Mouse (Mus musculus): ENCODE results near the gene Ldlrad3. TPM values are rescaled to one million over a fixed set of nuclear protein-coding genes. Genes with fewer than 3 reads are reported as not detected.
A peak's percentile ranks its signal among the peaks of the same experiment; 100 is the strongest.

Gene Ldlrad3
- polyA plus RNA-seq, 2 experiments = 2.1 to 2.9 TPM

DNA sequence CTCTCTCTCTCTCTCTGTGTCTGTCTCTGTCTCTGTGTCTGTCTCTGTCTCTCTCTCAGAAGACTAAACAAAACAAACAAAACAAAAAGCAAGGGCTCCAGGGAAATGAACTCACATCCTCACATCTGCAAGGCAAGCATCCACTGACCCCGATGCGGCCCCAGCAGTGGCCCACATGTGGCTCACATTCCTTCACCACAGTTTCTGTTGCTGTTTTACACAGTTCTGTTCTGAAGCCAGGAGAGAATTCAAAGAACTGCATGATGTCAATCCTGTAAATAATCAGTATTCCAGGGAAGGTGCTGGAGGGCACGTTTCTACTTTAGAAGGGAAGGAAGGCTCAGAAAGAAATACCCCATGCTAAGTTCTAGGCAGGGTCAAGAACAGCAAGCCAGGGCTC, 91.9 kb downstream of the Ldlrad3 start:
- H3K27ac ChIP-seq = no peak overlapping the region
- no peak for DNase-seq (ENCODE audit: low read depth in 3 of 3, low spot score in 3 of 3)

DNA sequence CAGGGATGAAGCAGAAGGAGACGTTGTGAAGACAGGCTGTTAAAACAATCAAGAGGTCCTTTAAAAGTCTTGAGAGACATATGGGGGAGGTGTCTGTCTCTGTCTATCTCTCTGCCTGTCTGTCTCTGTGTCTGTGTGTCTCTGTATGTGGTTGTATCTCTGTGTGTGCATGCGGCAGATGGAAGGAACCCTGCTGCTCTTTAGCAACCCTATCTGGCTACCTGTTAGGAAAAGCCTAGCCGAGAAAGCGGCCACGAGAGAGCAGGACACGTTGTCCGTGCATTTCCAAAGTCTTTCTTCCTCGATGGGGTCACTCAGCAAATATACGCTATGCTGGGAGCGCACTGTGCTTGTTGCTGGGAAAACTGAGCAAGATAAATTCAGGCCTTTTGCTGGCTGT, 93.6 kb downstream of the Ldlrad3 start:
- H3K4me1 ChIP-seq (replicated peaks; ENCODE audit: control insufficient read depth in 2 of 2, insufficient read depth in 2 of 2, low read length in 1 of 2) = no peaks in the 10 kb centered on the region
- no peak for TF ChIP-seq EP300 (IDR thresholded peaks at IDR 0.05; ENCODE audit: low read depth)
- no peak for TF ChIP-seq CTCF (IDR thresholded peaks at IDR 0.05; ENCODE audit: low read depth)
- DNase-seq (ENCODE audit: low read depth in 3 of 3, low spot score in 3 of 3) (no peak), ATAC-seq (ENCODE audit: insufficient read depth) (no peak)
- H3K4me3 ChIP-seq (ENCODE audit: insufficient read depth in 1 of 2, low read depth in 2 of 2, low read length in 2 of 2) = no peak overlapping the region
- no peaks in the 10 kb centered on the region for H3K27me3 ChIP-seq (ENCODE audit: control insufficient read depth, insufficient read depth, low read length)
- H3K4me2 ChIP-seq (ENCODE audit: low read depth) = no peak overlapping the region
- 71% methylated on average over 10 of the region's 10 CpGs for WGBS (ENCODE audit: insufficient replicate concordance)
- H3K27ac ChIP-seq = no peak overlapping the region
- no peak overlapping the region for H3K9ac ChIP-seq (replicated peaks)
- no peaks in the 10 kb centered on the region for H3K36me3 ChIP-seq (replicated peaks; ENCODE audit: control insufficient read depth, insufficient read depth, low read depth)
- H3K9me3 ChIP-seq (ENCODE audit: control insufficient read depth, low read length) = no peaks in the 10 kb centered on the region

More for the DNA sequence above, 91.9 kb downstream of the Ldlrad3 start:
- Histone ChIP-seq H3K9me3 (ENCODE audit: control insufficient read depth, low read length) (no peaks in the 10 kb centered on the region), H3K36me3 (replicated peaks; ENCODE audit: control insufficient read depth, insufficient read depth, low read depth) (no peaks in the 10 kb centered on the region), H3K4me3 (ENCODE audit: insufficient read depth in 1 of 2, low read depth in 2 of 2, low read length in 2 of 2) (no peak overlapping the region), H3K4me2 (ENCODE audit: low read depth) (no peak overlapping the region), H3K27me3 (ENCODE audit: control insufficient read depth, insufficient read depth, low read length) (no peaks in the 10 kb centered on the region), H3K9ac (replicated peaks) (no peak overlapping the region), H3K4me1 (replicated peaks; ENCODE audit: control insufficient read depth in 2 of 2, insufficient read depth in 2 of 2, low read length in 1 of 2) (no peaks in the 10 kb centered on the region)
- no peak for TF ChIP-seq CTCF (IDR thresholded peaks at IDR 0.05; ENCODE audit: low read depth)
- TF ChIP-seq EP300 (IDR thresholded peaks at IDR 0.05; ENCODE audit: low read depth) = no peak
- whole genome bisulfite sequencing (ENCODE audit: insufficient replicate concordance) = 74% methylated on average over 3 of the region's 3 CpGs
- no peak for ATAC-seq (ENCODE audit: insufficient read depth)

DNA sequence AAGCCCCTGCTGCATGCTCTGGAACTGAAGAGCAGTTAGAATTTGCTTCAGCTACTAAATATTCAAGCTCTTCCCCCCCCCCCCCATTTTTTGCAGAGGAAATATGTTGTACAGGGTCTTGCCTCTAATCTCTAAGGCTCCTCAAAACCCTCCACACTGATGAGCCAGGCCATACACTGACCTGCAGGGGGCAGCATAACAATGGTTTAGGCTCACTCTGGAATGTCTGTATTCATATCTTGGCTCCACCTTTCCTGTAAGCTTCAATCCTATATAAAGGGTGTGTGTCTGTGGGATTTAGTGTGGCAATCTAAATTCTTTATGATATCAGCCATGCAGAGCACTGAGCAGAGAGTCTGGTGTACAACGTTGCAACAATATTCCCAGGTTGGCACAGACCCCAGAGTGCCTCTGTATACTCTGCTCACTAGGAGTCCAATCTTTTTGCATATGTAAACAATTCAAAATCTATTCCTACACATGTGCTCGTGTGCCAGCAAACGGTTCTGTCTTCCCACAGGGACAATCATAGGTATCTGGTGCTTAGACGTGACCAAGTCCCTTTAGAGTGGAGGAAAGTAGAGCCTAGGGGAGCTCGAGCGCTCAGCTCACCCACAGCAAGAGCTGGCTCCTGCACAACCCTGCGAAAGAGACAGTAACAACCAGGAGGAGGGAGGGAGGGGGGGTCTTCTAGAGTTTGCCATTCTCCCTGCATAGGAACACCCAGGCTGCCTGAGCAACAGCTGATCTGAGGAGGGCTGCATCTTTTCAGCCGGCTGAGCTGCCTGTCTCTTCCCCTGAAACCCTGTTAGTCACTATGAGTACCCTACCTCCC, 94.5 kb downstream of the Ldlrad3 start:
- WGBS (ENCODE audit: insufficient replicate concordance) = 47% methylated on average over 8 of the region's 8 CpGs
- no peaks in the 10 kb centered on the region for H3K27me3 ChIP-seq (ENCODE audit: control insufficient read depth, insufficient read depth, low read length)
- no peak overlapping the region for H3K4me3 ChIP-seq (ENCODE audit: insufficient read depth in 1 of 2, low read depth in 2 of 2, low read length in 2 of 2)
- no peak overlapping the region for H3K9ac ChIP-seq (replicated peaks)
- H3K27ac ChIP-seq = no peak overlapping the region
- H3K9me3 ChIP-seq (ENCODE audit: control insufficient read depth, low read length) = no peaks in the 10 kb centered on the region
- TF ChIP-seq CTCF (IDR thresholded peaks at IDR 0.05; ENCODE audit: low read depth) (peak; percentile 72), EP300 (IDR thresholded peaks at IDR 0.05; ENCODE audit: low read depth) (no peak)
- no peak overlapping the region for H3K4me2 ChIP-seq (ENCODE audit: low read depth)
- DNase-seq (ENCODE audit: low read depth in 3 of 3, low spot score in 3 of 3) (peak; percentile 6 to 27 (median 15)), ATAC-seq (ENCODE audit: insufficient read depth) (no peak)
- H3K36me3 ChIP-seq (replicated peaks; ENCODE audit: control insufficient read depth, insufficient read depth, low read depth) = no peaks in the 10 kb centered on the region
- no peaks in the 10 kb centered on the region for H3K4me1 ChIP-seq (replicated peaks; ENCODE audit: control insufficient read depth in 2 of 2, insufficient read depth in 2 of 2, low read length in 1 of 2)

DNA sequence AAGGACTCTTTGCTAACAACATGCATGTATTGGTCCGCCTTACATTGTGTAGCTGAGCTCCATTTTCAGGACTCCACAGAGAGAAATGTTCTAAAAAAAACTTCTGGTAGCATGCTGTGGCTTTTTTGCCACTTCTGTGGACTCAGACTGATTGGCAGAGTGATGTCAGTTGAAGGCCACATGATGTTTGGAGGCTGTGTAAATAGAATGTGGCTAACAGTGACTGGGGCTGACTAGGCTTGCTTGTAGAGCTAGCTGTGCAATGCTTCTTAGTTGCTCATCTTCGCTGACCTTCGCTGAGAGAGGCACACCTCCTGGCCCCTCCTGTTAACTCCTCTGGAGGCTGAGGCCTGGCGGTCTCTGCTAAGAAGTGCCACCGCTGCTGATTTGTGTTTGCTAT, 98.4 kb downstream of the Ldlrad3 start:
- no peaks in the 10 kb centered on the region for H3K36me3 ChIP-seq (replicated peaks; ENCODE audit: control insufficient read depth, insufficient read depth, low read depth)
- no peak for DNase-seq (ENCODE audit: low read depth in 3 of 3, low spot score in 3 of 3)
- no peak for ATAC-seq (ENCODE audit: insufficient read depth)
- H3K4me3 ChIP-seq (ENCODE audit: insufficient read depth in 1 of 2, low read depth in 2 of 2, low read length in 2 of 2) = no peak overlapping the region
- no peak overlapping the region for H3K4me2 ChIP-seq (ENCODE audit: low read depth)
- H3K27ac ChIP-seq = no peak overlapping the region
- H3K27me3 ChIP-seq (ENCODE audit: control insufficient read depth, insufficient read depth, low read length) = no peaks in the 10 kb centered on the region
- TF ChIP-seq EP300 (IDR thresholded peaks at IDR 0.05; ENCODE audit: low read depth) (no peak), CTCF (IDR thresholded peaks at IDR 0.05; ENCODE audit: low read depth) (no peak)
- WGBS (ENCODE audit: insufficient replicate concordance) = 67% methylated on average over 5 of the region's 5 CpGs
- H3K9ac ChIP-seq (replicated peaks) = no peak overlapping the region
- H3K9me3 ChIP-seq (ENCODE audit: control insufficient read depth, low read length) = no peaks in the 10 kb centered on the region
- H3K4me1 ChIP-seq (replicated peaks; ENCODE audit: control insufficient read depth in 2 of 2, insufficient read depth in 2 of 2, low read length in 1 of 2) = no peaks in the 10 kb centered on the region

DNA sequence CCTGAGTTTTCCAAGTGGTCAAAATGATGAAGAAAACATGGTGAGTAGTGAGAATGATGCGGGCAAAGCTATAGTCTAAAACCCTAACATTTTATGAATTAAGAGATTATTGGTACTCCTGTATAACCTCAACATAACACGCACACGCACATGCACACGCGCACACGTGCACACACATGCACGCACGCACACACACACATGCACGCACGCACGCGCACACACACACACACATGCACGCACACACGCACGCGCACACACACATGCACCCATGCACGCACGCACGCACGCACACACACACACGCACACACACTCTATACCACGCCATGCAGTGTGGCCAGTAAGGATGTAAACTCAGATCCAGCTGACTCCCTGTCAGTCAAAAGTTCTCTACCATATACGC, 99.6 kb downstream of the Ldlrad3 start:
- Histone ChIP-seq H3K4me3 (ENCODE audit: insufficient read depth in 1 of 2, low read depth in 2 of 2, low read length in 2 of 2) (no peak overlapping the region), H3K4me1 (replicated peaks; ENCODE audit: control insufficient read depth in 2 of 2, insufficient read depth in 2 of 2, low read length in 1 of 2) (no peaks in the 10 kb centered on the region), H3K27me3 (ENCODE audit: control insufficient read depth, insufficient read depth, low read length) (no peaks in the 10 kb centered on the region), H3K4me2 (ENCODE audit: low read depth) (no peak overlapping the region), H3K9ac (replicated peaks) (no peak overlapping the region), H3K36me3 (replicated peaks; ENCODE audit: control insufficient read depth, insufficient read depth, low read depth) (no peaks in the 10 kb centered on the region), H3K9me3 (ENCODE audit: control insufficient read depth, low read length) (no peaks in the 10 kb centered on the region), H3K27ac (no peak overlapping the region)
- ATAC-seq (ENCODE audit: insufficient read depth) = no peak
- 85% methylated on average over 23 of the region's 23 CpGs for WGBS (ENCODE audit: insufficient replicate concordance)
- no peak for TF ChIP-seq CTCF (IDR thresholded peaks at IDR 0.05; ENCODE audit: low read depth)
- TF ChIP-seq EP300 (IDR thresholded peaks at IDR 0.05; ENCODE audit: low read depth) = no peak
- no peak for DNase-seq (ENCODE audit: low read depth in 3 of 3, low spot score in 3 of 3)
